Comparison of ENCODE assay signal across 11 mouse cellular contexts in the genomic region with DNA sequence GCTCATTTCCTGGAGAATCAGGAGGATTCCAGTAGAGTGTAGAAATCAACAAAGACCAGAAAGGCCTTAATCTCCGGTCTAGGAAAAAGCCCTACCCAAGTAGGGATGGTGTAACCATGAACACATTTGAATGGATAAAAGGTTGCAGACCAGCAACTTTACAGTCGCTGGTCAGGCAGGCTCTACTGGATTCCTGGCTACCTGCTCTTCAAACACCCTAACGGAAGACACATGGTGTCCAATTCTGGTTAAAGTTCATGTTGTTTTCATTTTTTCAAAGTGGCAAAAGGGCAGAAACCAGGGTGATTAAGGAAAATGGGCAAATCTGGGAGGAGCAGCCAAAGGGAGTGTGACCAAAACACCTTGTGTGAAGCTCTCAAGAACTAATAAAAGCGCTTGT.
"Had no signal": no experiment of that assay in that cellular context is flagged by ENCODE, and none has a peak within 500 bp of the region (broad histone marks: within the 10 kb centered on the region; RNA-seq: fewer than 3 reads in every experiment).

No protein-coding gene starts in this region.

- H3K36me3 ChIP-seq: hindbrain, embryonic 15.5 days; kidney, embryonic 15.5 days; limb, embryonic 13.5 days; liver, embryonic 13.5 days; midbrain, embryonic 12.5 days; stomach, embryonic 15.5 days had no signal

- H3K4me2 ChIP-seq: hindbrain, embryonic 15.5 days; kidney, embryonic 15.5 days; limb, embryonic 13.5 days; liver, embryonic 13.5 days; lung, embryonic 14.5 days; midbrain, embryonic 12.5 days; stomach, embryonic 15.5 days had no signal

- H3K9ac ChIP-seq: hindbrain, embryonic 15.5 days; kidney, embryonic 15.5 days; limb, embryonic 13.5 days; liver, embryonic 13.5 days; lung, embryonic 14.5 days; midbrain, embryonic 12.5 days; stomach, embryonic 15.5 days had no signal

- H3K9me3 ChIP-seq: hindbrain, embryonic 15.5 days; kidney, embryonic 15.5 days; limb, embryonic 13.5 days; liver, embryonic 13.5 days; midbrain, embryonic 12.5 days; stomach, embryonic 15.5 days had no signal

- H3K4me1 ChIP-seq: hindbrain, embryonic 15.5 days; kidney, embryonic 15.5 days; limb, embryonic 13.5 days; midbrain, embryonic 12.5 days; stomach, embryonic 15.5 days had no signal

- DNase-seq: kidney, postnatal 25 days; liver, embryonic 13.5 days; right cerebral cortex, postnatal 14 days; thymus, postnatal 4 days had no signal

- H3K27me3 ChIP-seq: hindbrain, embryonic 15.5 days; kidney, embryonic 15.5 days; limb, embryonic 13.5 days; liver, embryonic 13.5 days; midbrain, embryonic 12.5 days; stomach, embryonic 15.5 days had no signal

- H3K27ac ChIP-seq: hindbrain, embryonic 15.5 days; kidney, embryonic 15.5 days; layer of hippocampus, adult 2 months; limb, embryonic 13.5 days; liver, embryonic 13.5 days; midbrain, embryonic 12.5 days; stomach, embryonic 15.5 days had no signal

- H3K4me3 ChIP-seq: hindbrain, embryonic 15.5 days; kidney, embryonic 15.5 days; layer of hippocampus, adult 2 months; limb, embryonic 13.5 days; liver, embryonic 13.5 days; midbrain, embryonic 12.5 days; stomach, embryonic 15.5 days had no signal
